In genomic region chr5:3478216-3478615, GRCm38 (mm10) we compare ENCODE assay signal across 19 mouse cellular contexts.
"Had no signal": no experiment of that assay in that cellular context is flagged by ENCODE, and none has a peak within 500 bp of the region (broad histone marks: within the 10 kb centered on the region; RNA-seq: fewer than 3 reads in every experiment).

No protein-coding gene starts in this region.

- H3K9me3 ChIP-seq: liver, embryonic 13.5 days; midbrain, embryonic 10.5 days; midbrain, embryonic 13.5 days; neural tube, embryonic 13.5 days; stomach, embryonic 15.5 days had no signal

- H3K36me3 ChIP-seq: midbrain, embryonic 10.5 days; midbrain, embryonic 13.5 days; neural tube, embryonic 13.5 days; stomach, embryonic 15.5 days had no signal

- H3K9ac ChIP-seq: liver, embryonic 13.5 days; midbrain, embryonic 13.5 days; neural tube, embryonic 13.5 days; stomach, embryonic 15.5 days had no signal

- ATAC-seq: midbrain, embryonic 13.5 days; midbrain, embryonic 16.5 days had no signal

- H3K27me3 ChIP-seq: liver, embryonic 13.5 days; midbrain, embryonic 13.5 days; neural tube, embryonic 13.5 days; stomach, embryonic 15.5 days had no signal

- DNase-seq: kidney, adult 2 months; kidney, postnatal 25 days; layer of hippocampus, adult 9-11 months; liver, embryonic 13.5 days; lung, adult 2 months; lung, postnatal 14 days; lung, postnatal 4 days; right cerebral cortex, postnatal 25 days; spleen, adult 18-20 months; thymus, postnatal 25 days had no signal

- H3K27ac ChIP-seq: kidney, postnatal 0 days; layer of hippocampus, adult 2 months; left cerebral cortex, adult 2 months; liver, embryonic 13.5 days; midbrain, embryonic 10.5 days; midbrain, embryonic 13.5 days; neural tube, embryonic 13.5 days; stomach, embryonic 15.5 days had no signal

- H3K4me2 ChIP-seq: liver, embryonic 13.5 days; midbrain, embryonic 13.5 days; neural tube, embryonic 13.5 days; stomach, embryonic 15.5 days had no signal

- H3K4me3 ChIP-seq: layer of hippocampus, adult 2 months; left cerebral cortex, adult 2 months; liver, embryonic 13.5 days; midbrain, embryonic 10.5 days; midbrain, embryonic 13.5 days; myocyte; neural tube, embryonic 13.5 days; stomach, embryonic 15.5 days had no signal

- H3K4me1 ChIP-seq: midbrain, embryonic 10.5 days; midbrain, embryonic 13.5 days; neural tube, embryonic 13.5 days; stomach, embryonic 15.5 days had no signal
